Mouse (Mus musculus): Measurements from ENCODE around the gene Edil3.

DNA sequence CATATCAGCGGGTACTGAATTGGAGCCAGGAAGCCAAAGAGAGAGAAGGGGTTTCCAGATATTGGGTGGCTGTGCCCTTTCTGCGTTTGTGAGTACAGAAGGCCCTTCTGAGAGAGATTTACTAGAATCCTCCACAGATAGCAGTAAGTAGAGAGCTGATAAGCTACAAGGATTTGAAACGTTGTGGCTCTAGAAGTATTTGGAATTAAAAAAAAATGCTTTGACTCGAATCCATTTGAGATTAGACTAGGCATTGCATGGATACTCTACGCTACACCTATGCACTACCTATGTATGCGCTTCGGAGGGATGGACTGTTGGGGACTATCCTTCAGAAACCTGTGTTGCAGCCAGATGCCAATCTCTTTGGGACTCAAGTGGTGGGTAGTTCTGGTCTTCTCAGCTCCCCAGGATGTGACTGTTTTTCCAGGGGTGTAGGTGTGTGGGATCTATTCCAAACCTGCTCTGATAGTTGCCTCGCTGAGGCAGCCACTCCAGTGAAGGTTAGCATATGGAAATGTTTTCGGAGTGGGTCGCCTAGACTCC lies 1.8 kb downstream of the Edil3 start:
- TF ChIP-seq CTCF (conservative IDR thresholded peaks at IDR 0.05; ENCODE audit: insufficient read depth, insufficient read length, low read depth, low read length) (no peak), POLR2A (IDR thresholded peaks at IDR 0.05; ENCODE audit: low read depth, low read length) (no peak)

Data from kidney, adult 2 months (tissue).